Mouse (Mus musculus) brain, embryonic 18.5 days (tissue): ENCODE measurements around the gene Clec16a.

Experiments
- DNase-seq: peaks from one replicate; pipeline ENCODE4 v3.0.0-alpha.2; 2012; ENCODE audit warnings: low read depth, low spot score

Gene Clec16a

DNA sequence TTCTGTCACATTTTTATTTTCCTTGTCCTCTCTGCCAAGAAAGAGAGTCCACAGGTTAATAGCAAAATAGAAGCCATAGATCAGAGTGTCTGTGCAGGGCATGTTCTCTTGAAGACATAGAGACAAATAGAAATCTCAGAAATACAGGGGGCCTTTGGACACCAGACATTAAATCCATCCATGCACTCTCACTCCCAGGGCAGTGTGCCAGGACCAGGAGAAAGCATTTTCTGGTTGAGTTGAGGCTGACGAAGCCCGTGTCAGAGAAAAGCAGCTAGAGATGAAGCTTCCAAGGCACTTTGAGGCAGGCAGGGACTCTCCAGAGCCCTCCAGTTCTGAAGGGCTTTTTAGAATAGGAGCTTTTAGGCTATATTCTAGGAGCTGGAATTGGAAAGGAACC, 171.6 kb downstream of the Clec16a start:
- no peak for DNase-seq

DNA sequence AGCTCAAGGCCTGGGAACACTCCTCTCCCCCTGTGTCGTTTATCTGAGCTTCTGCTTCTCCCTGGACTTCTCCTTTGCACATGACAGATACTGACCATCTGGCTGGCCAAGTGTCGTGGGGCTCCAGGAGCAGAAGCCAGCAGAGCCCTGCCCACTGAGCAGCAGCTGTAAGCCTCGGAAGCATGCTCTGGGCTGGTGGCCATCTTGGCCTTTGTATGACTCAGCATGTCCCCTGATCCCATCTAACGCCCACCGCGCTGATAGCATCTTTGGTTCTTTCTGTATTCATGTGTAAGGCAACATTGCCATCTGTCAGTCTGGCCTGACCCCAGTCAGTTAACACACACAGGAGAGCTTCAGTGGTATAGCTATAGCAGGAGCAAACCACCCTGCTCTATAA, 174.8 kb downstream of the Clec16a start:
- DNase-seq: no peak

DNA sequence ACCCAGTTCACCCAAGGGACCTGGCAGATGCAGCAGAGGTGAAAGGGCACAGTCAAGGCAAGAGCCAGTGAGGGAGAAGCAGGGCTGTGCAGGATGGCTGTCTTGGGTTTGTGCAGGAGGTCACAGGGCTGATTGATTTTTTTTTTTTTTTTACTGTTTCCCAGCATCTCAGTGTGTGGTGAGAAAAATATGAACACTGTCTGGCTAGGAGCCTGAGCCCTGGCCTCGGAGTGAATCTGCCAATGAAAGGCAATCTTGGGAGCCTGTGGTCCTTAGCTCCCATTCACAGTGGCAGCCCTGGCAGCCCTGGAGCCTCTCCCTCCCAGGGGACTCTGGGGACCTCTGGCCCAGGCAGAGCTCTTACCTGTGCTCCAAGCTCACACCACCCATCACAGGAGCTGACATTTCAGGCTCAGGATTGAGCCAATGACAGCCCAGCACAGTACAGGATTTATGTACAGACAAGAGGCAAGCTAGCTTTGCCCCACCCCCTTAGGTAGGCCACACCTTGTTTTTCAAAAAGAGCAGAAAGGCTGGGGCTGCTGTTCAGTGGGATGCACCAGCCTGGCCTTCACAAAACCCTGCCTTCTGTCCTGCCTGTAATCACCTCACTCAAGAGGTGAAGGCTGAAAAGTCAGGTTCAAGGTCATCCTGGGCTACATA, 177.9 kb downstream of the Clec16a start:
- DNase-seq: no peak

DNA sequence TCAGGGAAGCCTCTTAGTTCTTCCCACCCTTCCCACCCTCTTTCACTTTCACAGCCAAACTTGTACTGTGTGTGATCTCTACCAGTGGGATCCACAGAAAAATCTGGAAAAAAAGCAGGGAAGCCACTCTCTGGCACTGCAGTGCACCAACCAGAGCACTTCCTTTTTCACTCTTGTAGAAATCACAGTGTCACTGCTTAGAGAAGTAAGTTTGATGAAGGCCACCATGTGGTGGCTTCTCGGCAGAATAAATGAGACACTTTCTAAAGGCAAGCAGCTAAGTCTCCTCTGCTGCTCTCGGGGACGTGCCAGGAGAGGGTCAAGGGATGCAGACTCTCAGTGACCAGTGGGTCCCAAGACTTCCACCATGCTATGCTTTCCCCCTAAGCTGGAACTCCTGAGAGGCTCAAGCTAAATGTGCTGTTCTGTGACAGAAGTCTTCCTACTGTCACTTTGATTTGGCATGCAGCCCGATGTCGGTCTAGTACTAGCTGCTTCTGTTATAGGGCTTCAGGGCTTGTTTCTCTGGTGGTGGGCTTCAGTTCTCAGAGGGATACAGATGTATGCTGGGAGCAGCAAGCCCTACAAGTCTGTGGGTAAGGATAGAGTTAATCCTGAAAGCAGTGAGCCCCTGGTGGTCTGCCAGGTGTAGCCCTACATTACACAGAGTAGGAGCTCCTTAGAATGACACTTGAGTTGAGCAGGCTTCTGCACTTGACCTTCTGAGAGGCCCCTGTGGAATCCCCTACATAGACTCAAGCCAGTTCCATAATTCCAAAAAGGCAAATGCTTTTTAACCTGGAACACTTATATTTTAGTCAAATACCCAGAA, 178.9 kb downstream of the Clec16a start:
- no peak for DNase-seq

DNA sequence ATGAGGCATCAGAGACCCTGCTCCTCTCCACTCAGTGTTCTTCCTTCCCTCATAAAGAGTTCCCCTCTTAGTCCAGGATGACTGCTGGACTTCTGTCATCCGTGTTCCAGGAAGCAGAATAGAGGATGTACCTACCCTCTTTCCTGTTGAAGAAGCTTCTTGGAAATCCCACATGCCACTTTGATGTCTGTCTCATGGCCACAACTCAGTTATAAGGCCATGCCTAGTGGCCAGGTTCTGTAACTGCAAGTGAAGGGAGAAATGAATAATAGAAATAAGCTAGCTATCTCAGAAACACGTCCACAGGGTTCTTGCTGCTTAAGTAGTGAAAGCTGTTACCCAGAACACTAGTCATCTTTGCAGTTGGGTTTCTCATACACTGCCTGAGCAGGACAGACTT, 180.0 kb downstream of the Clec16a start:
- DNase-seq: no peak

DNA sequence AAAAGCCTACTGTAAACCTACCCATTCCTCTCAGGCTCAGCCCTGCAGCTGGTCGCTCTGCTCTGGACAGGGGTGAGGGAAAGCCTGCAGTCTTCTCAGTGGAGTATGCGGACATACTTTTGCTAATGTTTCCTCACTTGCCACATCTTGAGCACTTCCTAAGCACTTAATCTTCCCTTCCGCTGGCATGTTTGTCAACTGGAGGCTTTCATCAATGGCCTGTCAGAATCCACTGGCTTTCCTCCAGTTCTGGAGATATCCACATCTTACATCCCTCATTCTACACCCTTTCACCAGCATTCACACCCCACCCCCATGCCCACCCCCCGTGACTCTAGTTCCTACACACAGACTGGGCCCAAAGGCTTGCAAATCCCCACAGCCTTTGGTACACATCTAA, 182.5 kb downstream of the Clec16a start:
- no peak for DNase-seq

DNA sequence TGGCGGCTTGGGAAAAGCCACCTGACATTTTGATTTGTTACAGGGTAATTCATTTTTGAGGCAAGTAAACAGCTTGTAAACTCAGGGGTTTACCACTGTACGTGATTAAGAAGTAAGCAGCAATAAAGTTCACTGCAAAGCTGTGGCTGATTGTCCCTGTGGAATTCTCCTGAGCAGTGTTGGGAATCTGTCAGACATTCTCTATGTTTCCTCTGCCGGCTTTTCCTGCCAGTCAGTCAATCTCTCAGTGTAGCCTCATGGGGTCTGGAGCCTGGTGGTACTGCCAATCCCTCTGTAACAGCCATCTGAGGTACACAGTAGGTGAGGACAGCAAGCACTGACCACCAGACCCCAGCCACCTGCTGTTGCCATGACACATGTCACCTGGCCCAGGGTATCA, 183.7 kb downstream of the Clec16a start:
- no peak for DNase-seq

DNA sequence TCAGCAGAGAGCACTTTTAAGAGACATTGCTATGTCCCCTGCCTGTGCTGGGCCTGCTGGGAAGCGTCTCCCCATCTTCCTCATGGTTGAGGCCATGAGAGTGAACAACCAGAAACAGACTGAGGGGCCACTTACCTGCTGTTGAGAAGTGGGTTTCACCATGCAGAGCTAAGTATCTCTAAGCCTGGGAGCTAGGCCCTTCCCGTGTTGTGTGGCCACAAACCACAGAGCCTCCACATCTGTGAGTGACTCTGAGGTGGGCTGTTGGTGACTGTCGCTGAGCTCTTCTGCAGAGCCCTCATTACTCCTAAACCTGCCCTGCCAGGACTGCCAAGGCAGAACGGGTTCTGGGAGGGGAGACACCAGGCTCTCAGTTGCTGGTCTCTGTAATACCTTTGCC, 185.8 kb downstream of the Clec16a start:
- DNase-seq: no peak

DNA sequence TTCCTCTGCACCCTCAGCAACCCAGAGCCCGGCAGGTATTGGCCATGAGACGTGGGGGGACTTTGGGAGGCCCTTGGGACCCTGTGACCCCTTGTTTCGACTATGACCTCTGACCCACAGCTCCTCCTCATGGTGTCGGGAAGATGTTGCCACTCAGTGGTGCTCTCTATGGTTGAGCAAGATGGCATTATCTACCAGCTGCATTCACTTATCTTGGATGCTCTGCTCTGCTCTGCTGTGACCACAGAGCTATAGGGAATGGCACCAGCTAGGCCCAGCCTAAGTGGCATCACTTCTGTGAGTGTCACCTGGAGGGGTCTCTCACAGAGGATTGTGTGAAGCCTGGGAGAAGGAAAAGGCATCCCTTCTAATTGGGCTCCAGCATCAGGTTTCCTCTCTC, 186.6 kb downstream of the Clec16a start:
- DNase-seq: no peak

DNA sequence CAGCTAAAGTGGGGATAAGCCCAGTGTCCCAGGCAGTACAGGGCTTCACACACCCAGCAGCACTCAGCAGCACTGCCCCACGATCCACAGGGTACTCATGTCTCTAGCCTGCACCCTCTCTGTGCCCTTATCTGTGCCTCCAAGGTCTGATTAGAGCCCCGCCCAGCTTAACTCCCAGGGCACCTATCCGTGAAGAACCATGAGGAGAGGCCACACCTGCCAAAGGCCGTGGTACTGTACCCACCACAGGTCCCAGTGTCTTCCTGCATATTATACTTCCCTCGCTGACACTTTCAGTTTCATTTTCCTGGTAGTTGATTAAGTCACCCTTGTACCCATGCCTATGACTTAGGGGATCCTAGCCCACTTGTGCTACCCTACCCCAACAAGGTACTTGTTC, 187.3 kb downstream of the Clec16a start:
- DNase-seq: no peak

DNA sequence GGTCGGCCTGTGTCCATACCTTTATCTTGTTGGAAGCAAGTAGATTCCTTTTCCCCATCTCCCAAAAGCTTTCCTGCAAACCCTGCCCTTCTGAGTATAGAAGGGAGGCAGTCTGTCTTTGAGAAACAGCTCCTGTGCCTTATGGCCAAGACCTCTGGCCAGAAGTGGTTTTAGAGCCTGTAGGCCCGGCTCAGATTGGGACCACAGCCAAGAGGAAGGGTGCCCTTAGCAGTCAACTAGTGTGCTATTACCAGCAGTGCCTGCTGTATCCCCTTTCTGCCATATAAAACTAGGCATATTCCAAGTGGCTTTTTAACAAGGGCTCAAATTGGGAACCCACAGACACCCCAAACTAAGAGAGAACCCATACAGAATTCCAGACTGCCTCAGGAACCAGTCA, 190.6 kb downstream of the Clec16a start:
- no peak for DNase-seq

DNA sequence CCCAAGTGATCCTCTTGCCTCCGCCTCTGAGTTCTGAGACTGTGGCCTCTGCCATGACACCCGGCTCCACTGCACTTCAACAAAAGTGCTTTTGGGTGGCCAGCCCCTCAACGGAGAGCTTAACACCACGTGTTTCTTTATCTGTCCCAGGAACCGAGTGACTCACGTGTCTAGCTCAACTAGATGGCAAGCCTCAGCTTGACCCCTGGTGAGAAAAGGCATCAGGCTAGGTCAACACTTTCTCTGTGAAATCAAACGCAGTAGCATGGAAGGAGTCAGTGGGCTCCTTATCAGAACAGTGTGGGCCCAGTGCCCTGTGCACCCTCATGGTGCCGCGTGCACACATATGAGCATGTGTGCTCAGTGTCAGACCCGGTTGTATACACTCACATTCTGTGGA, 191.2 kb downstream of the Clec16a start:
- no peak for DNase-seq

DNA sequence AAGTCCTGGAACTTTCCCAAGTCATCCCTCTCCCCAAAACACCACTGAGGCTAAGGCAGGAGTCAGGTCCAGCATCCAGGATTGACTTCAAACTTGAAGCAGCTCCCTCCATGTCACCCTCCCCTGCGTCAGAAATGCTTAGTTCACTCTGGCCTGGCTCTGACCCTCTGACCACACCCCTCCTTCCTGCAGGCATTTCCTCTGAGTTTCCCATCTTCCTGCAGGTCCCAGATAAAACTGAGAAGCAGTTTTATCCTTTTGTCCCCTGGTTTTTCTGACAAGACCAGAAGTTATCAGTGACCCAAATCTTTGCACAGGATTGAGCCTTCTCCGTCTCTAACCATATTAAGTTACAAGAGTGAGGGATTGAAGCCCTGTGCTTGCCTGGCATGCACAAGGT, 192.4 kb downstream of the Clec16a start:
- DNase-seq: no peak

DNA sequence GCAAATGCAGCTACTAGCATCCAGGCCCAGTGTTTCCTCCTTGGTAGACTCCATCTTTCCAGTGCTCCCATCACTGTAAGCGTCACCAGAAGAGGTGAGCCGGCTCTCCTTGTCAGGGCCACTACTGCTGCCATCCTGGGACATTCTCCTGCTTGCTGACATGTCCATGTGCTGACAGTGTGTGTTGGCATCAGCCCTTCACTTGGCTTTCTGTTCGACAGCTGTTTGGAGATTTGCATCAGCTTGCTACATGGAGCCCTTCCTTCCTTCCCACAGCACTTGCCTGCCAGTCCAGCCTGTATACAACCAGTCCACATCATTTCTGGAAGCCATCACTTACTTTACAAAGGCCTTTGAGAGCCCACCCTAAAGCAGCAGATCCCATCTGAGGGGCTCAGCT, 193.7 kb downstream of the Clec16a start:
- no peak for DNase-seq

DNA sequence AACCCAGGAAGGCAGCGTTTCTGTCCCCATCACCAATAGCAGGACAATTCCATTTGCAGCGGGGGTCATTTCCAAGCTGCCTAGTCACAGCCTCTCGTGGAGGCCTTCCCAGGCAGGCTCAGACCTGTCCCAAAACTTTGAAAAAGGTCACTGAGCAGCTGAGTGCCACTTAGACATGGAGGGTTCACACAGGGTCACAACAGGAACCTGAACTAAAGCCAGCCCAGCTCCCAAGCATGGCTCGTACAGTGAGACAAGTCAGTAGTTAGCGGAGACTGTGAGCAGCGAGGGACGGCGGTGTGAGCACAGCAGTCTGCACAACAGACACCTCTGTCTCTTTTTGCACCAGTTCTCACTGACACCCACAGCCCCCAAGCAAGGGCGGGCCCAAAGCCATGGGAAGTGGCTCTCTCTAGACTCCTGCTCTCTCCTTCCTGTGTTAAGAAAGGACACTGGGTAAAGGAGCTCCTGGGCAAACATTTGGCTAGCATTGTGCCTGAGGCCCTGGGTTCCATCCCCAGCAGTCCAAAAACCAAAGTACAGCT, 194.8 kb downstream of the Clec16a start:
- no peak for DNase-seq

DNA sequence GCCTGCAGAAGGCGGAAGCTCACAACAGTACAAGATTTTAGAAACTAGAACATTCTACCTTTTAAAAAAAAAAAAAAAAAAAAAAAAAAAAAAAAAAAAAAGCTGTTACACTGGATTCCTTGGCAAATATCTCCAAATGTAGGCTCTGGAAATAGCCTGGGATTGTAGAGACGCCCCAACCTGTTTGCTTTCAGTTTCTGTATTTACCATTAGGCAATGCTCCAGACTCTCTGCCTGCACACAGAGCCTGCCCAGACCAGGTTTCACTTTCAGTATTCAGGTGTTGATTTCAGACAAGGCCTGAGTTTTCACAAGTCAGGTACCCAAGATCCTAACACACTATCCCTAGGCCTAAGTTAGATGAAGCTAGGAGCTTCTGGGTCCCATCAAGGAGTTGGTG, 195.9 kb downstream of the Clec16a start:
- no peak for DNase-seq

DNA sequence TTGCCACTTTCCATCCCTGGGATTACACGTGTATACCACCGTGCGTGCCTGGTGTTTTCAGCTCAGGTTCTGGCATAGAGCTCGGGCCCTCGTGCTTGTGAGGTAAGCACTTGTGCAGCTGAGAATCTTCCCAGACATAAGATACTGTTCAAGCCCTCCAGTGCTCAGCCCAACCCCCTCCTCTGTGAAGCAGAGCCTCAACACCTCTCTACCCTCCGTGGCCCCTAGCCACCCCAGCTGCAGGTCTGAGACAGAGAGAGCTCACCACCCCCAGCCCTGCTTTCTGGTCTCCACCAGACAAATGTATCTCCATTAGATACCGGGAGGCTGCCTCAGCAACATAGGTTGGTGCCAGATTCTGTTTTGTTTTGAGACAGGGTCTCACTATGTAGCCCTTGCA, 204.1 kb downstream of the Clec16a start:
- DNase-seq: no peak

DNA sequence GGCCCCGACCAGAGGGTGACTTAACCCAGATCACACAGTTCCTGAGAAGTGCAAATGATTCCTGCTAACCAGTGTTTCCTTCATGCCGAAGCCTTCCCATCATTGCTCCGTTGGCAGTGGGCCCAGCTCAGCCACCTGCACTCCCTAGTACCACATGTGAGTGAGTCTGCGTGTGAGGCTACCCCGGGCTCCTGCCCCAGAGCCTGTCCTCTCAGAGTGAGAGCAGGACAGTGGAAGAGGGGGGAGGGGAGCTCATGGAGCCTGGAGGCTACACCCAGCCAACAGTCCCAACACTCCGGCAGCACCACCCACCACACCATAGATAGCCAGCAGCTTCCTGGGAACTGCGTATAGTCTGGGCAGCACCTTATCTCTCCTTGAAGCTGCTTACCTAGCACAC, 204.7 kb downstream of the Clec16a start:
- DNase-seq: no peak

DNA sequence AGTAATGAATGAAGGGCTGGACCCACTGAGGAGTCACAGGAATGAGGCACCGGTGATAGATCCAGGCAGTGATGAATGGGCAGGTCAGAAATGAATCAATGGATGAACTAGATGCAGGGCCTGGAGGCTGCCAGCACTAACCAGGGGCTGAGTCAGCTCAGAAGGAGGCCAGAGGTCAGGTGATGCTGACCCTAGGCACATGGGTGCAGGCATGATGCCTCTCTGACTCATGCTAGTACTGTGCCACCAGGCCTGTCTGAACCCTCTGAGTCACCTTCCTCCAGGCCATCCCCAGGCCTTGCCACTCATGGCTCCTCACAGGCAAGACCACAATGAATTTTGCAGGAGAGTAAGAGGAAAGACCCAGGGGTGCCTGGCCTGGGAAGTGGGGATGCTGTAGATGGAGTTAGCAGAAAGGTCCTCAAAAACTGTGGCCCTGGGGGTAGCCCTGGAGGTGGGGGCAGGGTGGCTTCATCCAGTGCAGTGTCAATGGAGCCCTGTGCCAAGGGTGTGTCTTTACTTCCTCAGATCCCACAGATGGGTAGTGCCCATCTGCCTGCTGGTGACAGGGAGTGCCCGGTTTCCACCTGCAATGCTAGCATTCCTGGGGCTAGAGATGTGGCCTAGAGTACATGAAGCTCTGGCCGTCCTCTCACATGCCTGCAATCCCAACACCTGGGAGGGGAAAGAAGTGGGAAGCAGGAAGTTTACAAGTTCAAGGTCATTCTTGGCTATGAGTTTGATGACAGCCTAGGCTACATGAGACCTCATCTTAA, 209.6 kb downstream of the Clec16a start:
- no peak for DNase-seq

DNA sequence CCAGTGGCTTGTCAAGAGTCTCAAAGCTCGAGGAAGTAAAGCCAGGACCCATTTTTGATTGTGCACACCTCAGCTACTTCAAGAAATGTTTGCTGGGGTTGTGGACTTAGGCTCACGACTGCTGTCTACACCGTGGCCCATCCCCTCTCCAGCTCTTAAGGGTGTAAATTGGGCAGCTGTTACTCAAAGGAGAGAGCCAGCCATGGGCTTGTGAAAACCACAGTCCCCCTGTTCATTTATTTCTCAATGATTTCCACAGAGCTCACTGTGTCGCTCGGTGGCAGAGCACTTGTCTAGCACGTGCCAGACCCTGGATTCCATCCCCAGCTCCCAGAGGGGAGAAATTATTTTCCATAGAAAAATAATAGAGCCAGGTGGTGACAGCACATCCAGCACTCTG, 211.0 kb downstream of the Clec16a start:
- DNase-seq: no peak

DNA sequence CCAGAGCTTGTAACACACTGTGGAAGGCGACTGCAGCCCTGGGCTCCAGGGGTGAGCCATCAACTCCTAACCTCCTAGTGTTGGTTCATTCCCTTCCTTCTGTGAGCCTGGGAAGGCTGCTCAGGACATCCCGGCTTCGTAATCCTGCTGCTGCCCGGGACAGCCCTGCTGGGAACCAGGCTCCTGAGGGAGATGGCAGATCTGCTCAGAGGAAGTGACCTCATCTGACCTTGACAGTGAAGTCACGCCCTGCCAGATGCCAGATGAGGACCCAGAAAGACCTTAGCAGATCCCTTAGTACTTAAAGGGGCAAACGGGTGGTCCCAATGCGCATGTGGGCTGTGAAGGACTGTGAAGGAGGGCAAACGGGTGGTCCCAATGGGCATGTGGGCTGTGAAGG, 216.0 kb downstream of the Clec16a start:
- DNase-seq: no peak

DNA sequence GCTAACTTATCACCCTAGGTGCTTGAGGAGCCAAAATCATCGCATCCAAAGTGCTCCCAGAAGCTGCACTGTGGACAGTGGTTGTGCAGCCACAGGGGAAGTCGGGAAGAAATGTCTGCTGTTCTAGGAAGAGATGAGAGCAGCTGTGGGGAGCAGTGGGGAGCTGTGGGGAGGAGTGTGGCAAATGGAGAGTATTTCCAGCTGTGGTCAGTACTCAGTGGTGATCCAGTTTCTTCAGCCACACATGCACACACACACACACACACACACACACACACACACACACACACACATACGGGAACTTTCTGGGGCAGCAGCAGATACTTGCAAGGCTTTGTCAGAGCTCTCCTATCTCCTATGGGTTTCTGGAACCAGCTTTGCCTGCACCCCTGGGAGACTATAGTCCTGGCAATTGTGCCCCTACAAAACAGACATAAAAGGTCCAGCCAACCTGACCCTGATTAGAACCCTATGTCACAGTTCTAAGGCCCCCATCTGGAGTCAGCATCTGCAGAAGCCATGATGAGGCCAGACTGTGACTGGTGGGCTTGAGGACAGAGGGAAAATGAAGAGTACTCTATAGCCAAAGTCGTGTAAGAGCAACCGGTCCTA, 217.5 kb downstream of the Clec16a start:
- DNase-seq: no peak
